Mouse (Mus musculus): Measurements from ENCODE around the gene Kdm5c.

The Kdm5c gene

DNA sequence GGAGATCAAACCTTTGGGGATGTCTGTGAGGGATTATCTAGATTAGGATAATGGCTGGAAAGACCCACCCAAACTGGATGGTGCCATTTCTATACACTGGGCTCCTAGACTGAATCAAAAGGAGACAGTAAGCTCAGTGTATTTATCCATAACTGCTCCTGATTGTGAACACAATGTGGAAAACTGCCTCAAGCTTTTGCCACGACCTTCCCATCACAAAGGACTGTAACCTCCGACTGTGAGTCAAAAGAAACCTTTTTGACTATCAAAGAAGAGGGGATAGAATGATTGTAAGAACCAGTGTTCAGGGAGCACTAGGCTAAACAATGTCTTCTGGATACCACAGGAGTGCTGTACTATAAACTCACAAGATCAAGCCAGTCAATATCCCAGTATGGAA lies 73.4 kb downstream of the Kdm5c start:
- DNase-seq = no peak

DNA sequence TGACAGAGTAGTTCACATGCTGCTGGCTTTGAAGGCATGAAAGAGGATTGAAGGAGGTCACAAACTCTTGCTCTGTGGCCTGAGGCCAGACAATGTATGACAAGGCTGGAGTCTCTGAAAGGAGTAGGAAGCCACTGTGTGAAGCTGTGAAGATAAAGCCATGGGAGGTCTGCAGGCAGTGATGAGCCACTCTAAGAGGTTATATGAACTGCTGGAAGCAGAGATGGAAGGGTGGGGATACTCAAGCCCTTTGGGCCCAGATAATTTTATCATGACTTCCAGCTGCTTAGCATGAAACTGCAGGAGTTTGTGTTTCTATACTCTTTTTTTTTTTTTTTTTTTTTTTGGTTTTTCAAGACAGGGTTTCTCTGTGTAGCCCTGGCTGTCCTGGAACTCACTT lies 74.6 kb downstream of the Kdm5c start:
- no peak for DNase-seq

DNA sequence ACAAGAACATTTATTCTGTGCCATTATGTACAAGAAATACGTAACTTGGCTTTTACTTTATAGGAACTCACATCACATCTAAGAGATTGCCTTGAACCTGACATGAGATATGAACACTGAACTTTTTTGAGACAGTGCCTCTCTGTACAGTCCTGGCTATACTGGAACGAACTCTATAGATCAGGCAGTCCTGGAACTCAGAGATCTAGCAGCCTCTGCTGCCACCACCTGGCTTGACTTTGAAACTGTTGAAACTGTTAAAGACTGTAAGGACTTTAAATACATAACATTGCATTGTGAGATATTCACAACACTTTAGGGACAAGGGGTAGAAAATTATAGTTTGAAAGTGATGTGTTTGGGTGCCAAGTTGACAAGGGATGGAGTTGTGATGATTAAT lies 75.1 kb downstream of the Kdm5c start:
- peak; percentile 25 to 27 for DNase-seq

DNA sequence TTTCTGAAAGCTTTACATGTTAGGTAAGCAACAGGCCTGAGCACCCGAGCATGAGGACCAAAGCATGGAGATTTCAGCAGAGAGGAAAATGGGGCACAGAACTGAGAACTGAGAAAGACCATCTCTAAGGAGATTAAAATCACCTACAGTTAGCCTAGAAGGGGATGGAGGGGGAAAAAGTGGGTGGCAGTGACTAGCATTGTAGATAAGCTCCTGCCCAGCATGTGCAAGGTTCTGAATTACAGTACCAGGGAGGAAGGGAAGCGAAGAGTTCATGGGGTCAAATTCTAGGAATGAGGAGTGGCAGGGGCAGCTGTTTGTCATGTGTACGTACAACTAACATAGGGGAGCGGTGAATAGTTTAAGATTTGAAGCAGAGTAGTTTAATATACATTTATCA lies 87.7 kb downstream of the Kdm5c start:
- DNase-seq = no peak

DNA sequence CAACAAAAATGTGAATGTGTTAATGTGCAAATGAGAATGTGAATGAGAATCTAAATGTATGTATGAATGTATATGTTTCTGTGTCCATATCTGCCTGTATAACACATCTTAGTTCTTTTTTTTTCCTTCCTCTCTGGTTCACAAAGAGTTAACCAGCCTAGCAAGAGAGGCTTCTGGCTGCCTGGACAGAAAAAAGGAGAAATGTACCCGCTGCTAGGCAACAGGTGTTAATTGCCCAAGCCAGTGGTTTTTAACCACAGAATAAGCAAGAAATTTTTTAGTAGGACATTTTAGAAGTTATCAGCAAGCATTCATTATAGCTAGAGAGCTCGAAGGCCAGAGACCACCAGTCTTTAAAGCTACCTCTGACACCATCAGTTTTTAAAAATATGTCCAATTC lies 90.0 kb downstream of the Kdm5c start:
- DNase-seq = no peak

DNA sequence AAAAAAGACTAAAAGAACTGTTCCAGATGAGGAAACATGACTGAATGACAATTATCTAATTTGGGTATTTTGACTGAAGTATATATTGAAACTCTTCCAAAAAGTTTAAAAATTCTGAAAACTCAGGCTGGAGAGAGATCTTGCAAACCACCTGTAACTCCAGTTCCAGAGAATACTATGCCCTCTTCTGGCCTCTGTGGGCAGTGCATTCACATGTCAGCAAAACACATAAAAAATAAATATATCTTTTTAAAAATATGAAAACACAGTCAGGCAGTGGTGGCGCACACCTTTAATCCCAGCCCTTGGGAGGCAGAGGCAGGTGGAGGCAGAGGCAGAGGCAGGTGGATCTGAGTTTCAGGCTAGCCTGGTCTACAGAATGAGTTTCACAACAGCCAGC lies 90.8 kb downstream of the Kdm5c start:
- DNase-seq = no peak

Data from cerebellum, postnatal 36 days (tissue).